Mouse (Mus musculus) kidney, postnatal 36 days (tissue): Measurements from ENCODE around the gene Serpinh1.
A peak's percentile ranks its signal among the peaks of the same experiment; 100 is the strongest.

Experiments
- DNase-seq, 2 experiments: peaks; one replicate each; pipeline ENCODE4 v3.0.0; 2021 to 2022; ENCODE audit warnings: mixed read lengths in 2 of 2

Gene Serpinh1

DNA sequence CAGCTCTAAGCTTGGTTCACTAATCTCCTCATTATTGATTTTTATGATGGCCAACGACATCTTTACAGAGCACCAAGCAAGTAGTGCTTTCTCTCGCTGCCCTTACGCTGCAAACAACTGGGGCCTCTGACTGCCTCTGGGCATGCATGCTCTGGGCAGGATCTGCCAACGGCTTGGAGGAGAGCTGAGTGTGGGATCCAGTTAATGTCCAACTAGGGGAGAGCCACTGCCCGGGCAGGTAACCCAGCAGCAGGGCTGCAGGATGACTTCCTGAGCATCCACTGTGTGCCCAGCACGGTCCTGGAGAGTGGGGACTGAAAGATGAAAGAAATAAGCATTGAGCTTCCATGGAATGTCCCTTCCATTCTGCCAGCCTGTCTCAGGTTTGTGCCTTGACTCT, 13.7 kb upstream of the Serpinh1 start:
- peak in 1 of 2 experiments; percentile 34 for DNase-seq

DNA sequence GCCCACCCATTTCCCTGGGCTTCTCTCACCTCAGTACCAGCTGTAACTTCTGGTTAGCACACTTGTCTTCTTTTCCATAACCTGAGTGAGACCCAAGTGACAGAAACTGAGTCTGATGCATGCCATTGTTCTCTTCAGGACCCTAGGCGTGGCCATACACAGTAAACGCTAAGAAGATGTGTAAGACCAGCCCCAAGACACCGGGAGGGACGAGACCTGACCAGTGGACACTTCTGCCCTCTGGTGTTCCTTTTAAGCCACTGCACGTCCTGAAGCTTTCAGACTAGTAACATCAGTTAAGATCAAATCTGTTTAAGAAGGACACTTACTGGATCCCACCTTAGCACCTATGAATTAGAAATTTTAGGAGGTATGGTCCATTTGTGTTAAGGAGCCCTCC, 12.0 kb upstream of the Serpinh1 start:
- peak; percentile 80 to 85 for DNase-seq

DNA sequence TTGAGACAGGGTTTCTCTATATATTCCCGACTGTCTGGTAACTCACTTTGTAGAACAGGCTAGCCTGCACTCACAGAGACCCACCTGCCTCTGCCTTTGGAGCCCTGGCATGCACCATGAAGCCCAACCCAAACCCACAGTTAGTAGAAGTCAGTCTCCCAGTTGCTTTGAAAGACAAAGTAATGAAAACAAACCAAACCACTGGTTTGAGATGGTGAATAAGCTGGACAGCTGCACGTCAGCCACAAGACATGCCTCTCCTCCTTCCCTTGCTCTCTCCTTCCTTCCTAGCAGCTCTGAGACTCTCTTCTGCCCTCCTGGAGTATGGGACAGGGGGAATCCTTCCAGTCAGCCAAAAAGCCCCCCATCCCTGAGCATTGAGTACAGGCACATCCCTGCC, 9.1 kb upstream of the Serpinh1 start:
- no peak for DNase-seq

DNA sequence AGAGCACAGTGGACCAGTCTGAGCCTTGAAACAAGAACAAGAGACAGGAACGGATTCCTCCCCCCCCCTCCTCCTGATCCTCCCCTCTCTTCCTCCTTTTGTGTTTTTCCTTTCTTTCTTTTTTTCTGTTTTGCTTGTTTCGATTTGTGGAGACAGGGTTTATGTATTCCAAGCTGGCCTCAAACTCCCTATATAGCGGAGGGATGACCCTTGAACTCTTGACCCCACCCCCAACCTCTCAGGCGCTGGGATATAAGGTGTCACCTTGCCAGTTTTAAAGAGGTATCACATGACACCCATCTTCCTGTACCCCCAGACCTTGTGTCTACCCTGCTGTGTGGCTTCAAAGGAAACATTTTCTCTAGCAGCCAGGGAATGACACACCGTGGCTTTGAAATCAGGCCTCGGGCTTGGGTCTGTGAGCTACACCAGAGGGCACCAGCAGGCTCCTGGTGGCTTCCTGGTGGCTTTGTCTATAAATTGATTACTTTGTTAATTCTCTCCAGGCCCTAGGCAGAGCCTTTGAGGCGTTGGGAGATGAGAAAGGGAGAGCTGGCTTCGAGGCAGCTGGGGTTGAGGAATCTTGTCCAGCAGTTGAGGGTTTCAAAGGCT, 7.9 kb upstream of the Serpinh1 start:
- DNase-seq = no peak

DNA sequence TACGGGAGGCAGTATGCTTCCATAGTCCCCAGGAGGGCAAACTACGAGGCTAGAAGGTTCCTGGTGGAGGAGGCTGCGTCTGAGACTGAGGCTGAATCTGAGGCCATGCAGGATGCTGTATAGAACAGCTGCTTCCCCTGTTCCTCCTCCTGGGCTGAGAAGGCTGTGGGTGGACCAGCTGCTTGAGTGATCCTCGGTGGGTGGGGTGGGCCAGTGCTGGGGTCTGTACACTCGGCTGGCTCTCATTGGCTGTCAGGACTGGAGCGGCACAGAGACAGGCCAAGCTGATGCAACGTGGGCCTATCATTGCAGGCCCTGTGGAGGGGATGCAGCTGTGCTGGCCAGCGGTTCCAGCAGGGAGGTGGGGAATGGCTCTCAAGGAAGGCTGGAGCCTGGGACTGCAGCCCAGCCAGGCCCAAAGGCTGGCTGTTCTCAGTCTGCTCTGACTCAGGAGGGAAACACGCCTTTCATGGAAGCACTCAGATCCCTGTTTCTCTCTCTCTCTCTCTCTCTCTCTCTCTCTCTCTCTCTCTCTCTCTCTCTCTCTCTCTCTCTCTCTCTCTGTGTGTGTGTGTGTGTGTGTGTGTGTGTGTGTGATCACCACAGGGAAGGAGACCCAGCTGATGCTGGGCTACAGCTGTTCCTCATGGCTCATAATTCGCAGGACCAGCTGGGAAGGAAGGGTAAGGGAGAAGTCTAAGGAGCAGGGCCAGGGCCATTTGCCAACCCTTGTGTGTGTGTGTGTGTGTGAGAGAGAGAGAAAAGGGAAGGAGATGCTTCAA, 7.2 kb upstream of the Serpinh1 start:
- peak; percentile 68 to 80 for DNase-seq

DNA sequence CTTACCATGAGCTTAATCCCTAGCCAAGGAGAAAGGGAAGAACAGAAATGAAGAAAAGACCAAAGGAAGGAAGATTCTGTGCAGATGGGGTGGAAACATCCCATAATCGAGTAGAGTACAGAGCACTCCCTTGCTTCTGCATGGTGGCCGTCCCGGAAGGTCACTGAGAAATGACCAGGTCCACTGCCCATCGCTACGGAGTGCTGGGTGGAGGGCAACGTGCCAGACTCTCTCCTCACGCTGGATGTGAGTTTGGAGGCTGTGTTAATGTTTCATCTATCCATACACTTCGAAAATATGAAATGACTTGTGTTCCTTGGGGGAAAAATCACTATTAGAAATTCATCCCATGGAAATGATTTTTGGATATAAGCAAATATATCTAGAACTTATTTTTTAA, 5.3 kb upstream of the Serpinh1 start:
- DNase-seq = peak in 1 of 2 experiments; percentile 69

DNA sequence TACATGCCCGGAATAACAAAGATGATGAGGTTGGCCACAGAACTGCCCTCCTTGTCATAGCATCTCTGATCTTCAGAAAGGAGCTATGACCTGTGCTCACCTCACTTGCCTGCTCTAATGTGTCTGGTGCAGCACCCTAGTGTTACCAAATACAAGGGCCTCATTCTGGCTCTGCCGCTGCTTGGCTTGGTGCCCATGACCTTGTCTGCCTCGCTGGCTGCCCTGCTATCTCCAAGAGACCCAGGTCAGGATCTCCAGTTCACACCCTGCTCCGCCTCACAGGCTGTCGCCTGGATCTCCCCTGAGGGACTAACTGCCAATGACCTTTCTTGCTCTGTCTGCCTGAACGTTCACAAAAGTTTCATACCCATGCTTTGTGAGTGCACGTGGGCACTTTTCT, 4.2 kb upstream of the Serpinh1 start:
- peak in 1 of 2 experiments; percentile 67 for DNase-seq

DNA sequence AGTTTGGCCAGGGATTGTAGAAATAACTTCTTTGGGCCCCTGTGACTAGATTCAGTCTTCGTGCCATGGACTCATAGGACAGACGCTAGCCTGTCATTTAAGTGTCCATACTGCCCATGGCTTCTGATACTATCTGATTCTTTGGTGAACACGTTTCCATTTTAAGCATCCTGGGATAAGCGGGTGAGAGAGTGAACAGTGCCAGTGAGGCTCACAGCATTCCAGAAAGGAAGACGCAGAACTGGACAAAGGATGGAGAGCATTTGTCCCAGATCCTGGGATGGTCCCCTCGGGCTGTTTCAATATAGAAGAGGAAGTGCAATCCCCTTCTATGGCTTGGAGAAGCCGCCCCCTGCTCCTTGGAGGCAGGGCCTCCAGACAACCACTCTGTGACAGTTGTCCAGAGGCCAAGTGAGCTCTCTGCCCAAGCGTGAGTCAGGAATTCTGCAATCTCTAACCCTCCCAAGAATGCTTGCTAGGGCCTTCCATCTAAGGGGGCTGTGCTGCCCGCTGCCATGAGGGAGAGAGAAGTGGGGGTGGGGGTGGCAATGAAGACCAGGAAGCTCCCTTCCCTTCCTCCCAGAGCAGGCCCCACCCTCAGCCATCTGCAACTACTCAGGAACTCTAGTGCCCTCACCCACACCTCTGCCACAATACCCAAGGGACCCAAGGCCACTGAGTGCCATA, 3.3 kb upstream of the Serpinh1 start:
- DNase-seq = peak in 1 of 2 experiments; percentile 18

DNA sequence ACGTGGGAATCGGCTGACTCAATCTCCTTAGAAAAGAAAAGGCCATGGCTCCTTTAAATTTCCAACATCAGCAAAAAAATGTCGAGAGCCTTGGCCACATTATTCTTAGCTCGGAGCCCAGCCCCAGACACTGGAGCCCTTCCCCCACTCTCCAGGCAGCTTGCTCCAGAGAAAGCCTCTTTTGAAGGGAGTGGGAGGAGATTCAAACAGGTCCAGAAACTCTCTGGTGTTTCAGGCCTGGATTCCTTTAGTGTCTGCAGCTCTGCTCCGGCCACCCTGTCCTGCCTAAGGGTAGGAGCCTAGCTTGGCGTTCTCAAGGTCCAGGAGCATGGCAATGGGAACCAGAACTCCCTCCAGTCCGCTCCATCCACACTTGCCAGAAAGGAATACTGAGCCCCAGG, 2.7 kb upstream of the Serpinh1 start:
- DNase-seq = peak; percentile 85

DNA sequence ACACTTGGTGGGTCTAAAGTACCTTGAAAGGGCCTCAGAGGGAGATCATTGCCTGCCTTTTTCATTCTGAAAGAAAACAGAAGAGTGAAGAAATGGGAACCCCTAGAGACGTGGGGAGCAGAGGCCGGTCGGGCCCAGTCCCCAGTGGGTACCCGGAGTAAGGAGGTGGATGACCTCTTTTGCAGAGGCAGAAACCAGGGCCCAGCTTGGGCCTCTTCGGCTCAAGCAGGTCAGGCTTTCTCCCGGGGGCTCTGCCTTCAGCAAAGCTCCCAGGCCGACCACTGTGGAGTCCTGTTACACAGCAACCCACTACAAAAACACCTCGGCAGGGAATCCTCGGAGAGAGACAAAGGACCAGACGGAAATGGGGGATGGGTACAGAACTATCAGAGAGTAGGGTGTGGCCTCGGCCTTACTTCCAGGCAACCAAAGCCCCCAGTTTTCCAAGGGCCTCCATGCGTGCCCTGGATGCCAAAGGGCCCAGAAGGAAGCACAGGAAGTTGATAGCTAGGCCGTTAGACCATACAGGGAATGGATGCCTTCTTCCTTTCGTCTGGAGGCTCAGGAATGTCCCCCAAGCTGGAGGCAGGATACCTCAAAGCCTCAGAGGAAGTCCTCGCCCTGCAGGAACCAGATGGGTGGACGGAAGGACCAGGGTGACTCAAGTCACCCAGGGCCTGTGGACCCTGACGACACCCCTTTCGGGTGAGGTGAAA, 1.1 kb downstream of the Serpinh1 start:
- peak; percentile 37 to 50 for DNase-seq

DNA sequence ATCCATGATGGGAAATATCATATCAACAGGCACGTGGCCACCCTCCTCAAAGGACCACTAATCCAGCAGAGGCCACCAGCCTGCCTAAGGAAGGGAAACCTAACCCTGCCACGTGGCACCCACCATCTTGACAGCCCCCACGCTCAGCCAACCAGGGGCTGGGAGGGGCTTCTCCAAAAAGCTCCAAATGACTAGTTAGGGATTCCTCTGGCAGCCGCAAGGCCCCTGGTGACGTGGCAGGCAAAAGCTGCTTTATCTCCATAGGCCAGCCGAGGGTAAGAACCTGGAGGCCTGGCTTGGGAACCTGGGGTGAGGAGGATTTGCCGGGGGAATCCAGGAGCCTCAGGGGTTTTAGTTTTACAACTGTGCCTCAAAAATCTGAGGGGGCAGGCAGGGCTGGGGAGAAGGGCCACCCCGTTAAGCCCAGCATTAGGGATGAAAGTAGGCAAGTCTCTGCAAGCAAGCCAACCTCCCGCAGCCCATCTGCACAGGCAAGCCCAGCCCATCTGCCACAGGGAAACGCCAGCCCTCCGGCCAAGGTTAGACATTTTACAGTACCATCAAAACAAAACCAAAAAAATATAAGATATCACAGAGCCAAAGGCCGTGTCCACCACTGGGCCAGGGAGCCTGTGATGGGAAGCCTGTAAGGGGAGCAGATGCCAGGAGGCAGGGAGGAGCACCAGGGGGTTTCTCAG, 1.8 kb downstream of the Serpinh1 start:
- peak in 1 of 2 experiments; percentile 41 for DNase-seq

DNA sequence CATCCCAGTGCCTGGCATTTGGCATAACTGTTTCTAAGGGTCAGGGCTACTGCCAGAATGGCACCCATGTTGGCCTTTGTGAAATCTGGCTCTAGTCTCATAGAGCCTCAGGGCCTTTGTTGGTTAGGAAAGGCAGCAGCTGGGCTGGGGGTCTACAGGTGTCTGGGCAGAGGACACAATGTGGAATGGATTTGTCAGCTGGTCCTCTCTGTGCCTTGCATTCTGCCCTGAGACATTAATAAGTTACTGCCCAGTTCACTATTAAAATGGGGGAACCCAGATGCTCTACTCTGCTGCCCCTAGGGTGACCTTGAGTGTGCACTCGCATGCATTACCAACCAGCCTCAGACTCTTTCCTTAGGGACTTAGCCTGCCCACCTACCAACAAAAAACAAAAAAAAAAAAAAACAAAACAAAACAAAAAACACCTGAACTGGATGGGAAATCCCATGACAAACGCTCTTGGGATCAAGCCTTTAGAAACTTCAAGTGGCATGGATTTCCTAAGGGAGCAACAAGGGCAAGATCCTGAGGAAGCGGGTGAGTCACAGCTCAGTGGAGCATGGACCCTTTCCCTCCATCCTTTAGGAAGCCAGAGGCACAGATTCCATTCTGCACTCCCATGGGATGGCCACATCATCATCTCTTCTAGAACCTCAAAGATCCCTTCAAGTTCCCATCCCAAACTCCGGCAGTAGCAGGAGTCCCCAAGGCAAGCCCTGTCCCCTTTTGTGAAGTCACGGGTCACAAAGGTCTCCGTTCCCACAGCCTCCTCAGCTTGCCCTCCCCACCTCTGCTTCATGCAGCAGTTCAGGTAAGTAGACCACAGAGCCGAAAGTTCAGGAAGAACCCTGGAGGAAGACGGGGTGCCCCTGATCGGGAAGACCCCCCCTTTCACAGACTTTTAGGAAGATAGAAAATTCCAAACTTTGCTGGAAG, 3.0 kb downstream of the Serpinh1 start:
- peak; percentile 33 to 37 for DNase-seq

DNA sequence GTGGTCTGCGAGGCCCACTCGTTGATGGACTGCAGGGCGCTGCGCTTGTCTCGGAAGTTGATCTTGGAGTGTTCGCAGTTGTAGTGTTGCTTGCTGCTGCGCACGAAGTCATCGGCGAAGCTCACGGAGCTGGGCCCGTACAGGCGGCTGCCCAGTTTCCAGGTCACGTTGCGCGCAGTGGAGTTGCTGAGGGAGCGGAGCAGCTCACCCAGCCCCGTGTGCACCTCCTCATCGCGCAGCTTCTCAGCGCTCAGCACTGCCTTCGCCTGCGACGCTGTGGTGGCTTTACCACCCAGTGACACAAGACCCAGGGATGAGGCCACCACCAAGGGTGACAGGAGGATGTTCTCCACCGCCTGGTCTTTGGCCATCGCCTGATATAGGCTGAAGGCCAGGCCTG, 4.2 kb downstream of the Serpinh1 start:
- DNase-seq = no peak

DNA sequence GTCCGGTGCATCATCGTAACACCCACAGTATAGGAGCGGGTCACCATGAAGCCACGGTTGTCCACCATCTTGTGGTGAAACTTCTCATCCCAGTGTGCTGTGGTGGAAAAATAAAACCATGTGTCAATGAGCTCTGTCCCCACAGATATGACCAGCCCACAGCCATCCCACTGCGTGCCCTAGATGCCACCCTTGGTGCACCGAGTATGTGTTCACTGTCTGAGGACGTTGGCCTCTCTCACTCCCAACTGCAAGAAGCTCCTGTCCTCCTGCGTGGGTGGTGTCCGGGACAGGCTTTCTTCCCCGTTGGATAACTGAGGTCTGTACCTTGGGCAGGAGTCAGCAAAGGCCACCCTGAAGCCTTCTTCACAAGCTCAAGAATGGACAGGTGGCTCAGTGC, 5.8 kb downstream of the Serpinh1 start:
- DNase-seq = no peak

DNA sequence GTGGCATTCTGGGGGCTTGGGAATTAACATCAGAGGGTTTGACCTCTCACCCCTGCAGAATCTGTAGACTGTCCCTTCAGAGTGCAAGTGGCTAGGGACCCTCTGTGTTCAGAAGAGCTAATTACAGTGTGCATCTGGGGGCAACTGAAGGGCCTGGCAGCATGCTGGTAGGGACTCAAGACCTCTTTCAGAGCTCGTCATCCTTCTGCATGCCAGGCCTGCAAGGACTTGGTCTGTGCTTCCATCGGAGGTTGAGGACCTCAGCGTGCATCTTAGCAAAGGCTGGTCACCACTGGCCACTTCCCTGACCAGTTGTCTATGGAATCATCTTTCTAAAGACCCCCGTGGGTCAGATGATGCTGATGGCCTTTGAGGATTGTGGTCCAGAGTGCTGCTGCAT, 9.5 kb downstream of the Serpinh1 start:
- no peak for DNase-seq

DNA sequence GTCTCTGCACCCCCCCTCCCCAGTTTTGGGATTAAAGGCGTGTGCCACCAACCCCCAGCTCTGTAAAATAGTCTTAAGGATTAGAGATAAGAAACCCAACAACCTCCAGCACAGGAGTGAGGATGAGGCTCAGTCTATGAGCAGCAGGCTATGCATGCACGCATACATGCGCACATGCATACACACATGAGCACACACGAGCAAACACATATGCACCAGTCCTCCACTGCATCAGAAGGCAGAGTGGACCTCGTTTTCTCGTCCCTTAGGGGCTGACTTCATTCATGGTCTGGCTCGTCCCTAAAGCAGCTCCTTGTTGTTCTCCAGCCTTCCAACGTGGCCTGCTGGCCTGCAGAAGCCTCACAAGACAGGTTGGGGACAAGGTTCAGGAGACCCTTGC, 12.3 kb downstream of the Serpinh1 start:
- DNase-seq = no peak

DNA sequence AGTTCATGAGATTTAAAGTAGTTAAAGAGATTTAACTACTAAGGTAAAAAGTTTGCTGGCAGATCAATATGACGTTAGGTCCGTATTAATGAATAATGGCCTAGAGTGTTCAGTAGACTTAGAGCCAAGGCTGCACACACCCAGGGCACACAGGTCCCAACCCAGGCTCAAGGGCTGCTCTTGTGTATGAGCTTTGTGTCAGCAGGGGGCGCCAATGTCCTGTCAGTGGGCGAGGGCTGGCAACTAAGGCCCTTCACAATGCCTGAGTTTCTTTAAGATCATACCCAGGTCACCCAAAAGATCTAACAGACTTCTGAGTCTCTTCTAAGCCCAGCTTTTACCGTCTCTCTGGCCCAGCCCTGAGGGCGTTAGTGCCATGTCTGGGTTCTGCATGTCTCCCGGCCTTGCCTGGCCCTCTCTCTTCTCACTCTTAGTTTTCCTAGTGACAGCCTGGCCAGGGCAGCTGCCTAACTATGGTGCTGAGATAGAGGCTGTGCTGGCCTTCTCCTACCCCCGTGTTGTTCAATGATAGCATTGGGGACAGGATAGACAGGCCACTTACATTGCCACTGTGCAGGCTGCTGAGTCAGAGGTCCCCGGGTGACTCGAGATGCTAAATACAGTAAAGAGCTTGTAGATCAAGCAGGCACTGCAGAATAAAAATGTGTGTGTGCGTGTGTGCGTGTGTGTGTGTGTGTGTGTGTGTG, 20.1 kb downstream of the Serpinh1 start:
- DNase-seq = peak; percentile 85 to 96

DNA sequence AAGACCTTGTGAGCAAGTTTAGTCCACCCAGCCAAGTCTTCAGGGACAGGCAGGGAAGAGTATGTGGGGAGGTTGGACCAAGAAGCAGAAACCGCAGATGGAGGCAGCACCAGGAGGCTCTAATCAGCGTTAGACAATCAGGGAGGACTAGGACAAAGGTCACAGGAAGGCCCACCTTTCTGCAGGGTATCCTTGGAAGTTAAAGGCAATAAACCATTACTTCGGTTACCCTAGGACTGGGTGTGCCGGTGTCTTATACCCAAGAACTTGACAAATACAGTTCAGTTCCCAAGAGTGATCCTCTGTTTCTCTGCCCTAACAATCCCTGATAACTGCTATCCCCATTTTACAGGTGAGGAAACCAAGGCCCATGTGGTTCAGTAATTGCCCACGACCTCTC, 23.0 kb downstream of the Serpinh1 start:
- no peak for DNase-seq

DNA sequence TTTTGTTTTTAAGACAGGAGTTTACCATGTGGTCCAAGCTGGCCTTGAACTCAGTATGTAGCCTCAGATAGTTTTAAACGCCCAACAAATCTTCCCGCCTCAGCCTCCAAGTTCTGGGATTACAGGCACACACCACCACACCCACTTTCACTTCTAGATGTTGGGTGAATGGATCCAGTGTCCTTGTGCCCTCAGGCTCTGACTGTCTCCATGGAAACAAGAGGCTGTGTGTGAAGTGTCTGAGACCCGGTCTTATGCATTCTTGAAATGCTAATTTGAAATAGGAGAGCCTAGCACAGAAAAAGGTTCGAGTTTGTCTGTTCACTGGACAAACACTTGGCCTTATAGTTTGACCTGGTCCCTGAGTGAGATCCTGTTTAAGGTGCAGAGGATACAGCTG, 24.2 kb downstream of the Serpinh1 start:
- DNase-seq = no peak

DNA sequence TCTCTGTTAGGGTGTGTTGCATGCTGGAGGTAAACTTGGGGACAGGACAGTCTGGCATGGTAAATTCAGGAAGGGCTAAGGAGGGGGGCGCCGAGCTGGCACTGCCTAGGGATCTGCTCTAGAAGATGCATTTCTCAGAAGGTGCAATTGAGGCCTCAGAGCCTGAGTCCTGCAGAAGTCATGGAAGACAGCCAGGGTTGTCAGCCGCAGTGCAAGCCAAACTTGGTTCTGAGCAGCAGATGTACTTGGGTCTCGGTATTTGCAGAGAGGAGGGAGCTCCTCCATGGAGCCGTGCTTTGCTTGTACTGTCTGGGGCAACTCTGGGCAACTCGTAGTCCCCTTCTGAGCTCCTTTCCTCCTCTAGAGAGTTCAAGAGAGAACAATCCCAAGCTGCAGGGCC, 26.9 kb downstream of the Serpinh1 start:
- DNase-seq = no peak

DNA sequence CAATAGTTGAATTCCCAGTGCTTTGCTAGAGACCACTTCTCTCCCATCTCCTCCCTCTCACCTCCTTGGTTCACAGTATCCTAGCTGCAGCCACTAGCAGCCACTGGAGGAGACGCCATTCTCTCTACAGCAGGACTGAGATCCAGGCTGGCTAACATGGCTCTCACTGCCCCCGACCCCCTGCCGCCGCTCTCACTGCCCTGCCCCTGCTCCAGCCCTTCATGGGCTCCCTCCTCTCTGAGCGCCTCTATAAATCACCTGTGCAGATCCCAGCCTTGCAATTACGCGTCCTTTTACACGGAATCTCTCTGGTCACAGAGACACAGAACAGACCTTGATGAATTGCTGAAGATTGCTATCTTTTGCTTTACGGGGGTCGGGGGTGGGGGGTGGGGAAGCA, 28.2 kb downstream of the Serpinh1 start:
- DNase-seq = no peak
